Mouse (Mus musculus) kidney, adult 11 months (tissue): Measurements from ENCODE around the gene Lrrtm4.

Source experiments
- DNase-seq: peaks from one replicate; pipeline ENCODE4 v3.0.0; 2022

Lrrtm4 gene

DNA sequence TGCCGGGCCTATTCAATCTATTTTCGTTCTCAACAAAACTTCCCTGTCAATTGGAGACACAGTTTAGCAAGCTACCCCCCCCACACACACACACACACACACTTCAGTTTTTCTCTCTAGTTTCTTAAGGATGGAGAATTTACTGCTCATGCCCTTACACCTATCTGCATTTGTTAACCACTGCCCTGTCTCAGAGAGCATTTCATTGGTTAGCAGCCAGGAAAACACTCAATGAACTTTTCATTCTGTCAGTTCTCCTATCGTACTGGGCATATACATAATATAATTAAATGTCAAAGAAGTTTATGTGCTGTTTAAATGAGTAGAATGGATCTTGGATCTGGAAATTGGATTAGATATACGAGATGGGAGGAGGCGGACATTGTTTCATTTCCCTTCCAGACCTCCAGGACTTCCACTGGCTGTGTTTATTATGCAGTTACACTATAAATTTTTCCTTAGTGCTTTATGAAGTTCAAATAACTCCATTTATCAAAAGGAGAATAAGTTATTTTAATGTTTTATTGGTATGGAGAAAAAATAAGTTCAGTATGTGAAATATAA is 742.0 kb downstream of the Lrrtm4 start:
- no peak for DNase-seq

DNA sequence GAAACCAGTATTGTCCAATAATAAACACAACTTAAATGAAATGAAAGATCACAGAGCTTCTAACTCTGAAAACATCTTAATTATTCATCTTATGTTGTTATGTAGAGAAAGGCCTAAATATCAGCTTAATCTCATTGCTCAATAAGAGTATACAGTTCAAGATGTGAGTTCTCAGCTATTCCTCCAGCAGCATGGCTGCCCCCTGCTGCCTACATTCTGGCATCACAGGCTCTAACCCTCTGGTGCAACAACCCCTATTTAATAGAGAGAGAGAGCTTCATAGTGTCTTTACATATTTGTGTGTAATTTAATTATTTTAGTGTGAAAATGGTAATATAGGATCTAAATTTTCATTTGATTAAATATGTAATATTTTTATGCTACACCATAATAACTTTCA is 767.6 kb downstream of the Lrrtm4 start:
- no peak for DNase-seq

DNA sequence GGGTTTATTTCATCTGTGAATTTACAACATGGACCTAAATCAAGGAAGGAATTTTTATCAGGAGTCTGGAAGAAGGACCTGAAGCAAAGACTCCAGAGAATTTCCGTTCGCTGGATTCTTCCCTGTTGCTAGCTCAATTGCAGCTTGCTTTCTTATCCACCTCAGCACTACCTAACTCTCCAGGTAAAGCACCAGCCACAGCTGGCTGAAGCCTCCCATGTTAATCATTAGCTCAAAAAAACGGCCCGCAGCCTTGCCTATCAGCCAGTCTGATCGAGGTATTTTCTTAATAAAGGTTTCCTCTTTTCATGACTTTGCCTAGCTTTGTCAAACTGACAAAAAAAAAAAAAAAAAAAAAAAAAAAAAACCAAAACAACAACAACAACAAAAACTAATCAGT is 805.1 kb downstream of the Lrrtm4 start:
- DNase-seq, result peak; percentile 6

DNA sequence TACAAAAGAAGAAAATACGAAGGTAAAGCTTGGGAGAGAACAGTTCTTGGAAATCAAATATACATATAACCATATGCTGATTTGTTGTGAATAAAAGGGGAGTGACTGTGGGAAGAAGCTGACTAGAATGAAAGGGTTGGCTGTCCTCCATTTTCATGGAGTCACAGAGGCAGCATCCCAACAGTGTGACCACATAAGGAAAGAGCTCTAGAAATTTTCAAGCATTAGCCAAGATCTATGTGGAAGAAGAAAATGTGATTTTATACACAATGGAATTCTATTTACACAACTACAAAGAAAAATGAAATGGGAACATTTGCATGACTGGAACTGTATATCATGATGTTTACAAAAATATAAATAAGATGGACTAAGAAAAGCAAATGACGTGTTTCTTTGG is 821.1 kb downstream of the Lrrtm4 start:
- no peak for DNase-seq

DNA sequence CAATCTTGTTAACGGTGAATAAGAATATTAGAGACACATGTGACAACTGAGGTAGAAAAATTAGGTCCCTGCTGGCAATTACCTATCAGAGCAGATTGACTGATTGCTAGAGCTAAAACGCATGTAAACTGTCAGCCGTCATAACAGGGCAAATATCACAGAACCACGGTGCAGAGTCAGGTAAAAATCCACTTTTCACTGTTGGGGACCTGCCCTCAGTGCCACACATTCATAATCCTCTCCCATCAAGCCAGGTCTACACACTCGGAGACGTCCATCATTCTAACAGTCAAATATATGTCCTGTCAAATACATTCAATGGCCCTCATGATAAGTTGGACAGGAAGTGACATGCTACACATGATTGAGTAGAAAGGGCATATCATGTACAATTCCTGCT is 826.6 kb downstream of the Lrrtm4 start:
- DNase-seq, result no peak

DNA sequence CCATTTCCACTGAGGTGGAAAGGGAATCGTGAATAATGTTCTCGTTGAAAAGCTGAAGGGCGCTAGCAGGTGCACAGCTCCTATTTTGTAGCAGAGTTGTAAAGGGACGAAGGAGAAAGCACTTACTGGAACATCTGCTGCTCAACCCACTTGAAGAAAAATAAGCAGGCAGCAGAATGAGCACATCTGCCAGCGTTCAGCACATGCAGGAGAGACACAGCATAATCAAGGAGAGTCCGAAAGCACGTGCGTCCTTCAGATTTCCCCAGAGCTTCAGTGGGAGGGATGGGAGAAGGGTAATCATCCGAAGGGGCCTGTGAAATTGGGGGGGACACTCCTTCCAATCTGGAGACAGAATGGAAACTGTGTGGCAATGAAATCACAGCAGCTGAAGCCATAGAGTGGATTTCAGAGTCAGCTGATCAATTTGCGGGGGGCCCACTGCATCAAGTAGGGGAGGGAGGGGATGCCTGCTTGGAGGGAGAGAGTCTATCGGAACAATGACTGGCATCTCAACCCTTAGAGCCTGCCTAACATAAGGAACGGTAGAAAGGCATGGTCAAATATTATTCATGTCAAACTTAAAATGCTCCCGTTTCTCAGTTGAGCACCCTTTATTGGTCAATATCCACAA is 838.4 kb downstream of the Lrrtm4 start:
- DNase-seq, result no peak
